Mouse (Mus musculus) gastrocnemius, postnatal 10 days (tissue): ENCODE measurements around the gene Olfr1487. TPM values are rescaled to one million over a fixed set of nuclear protein-coding genes. Genes with fewer than 3 reads are reported as not detected.
"Not testable (repeated sequence)": the region's sequence is repeated elsewhere in the genome, so short reads cannot be mapped to it uniquely, and the experiment has no call there.

ENCODE experiments used
- DNase-seq: peaks from one replicate; pipeline ENCODE4 v3.0.0; 2021; ENCODE audit warnings: mixed read lengths
- long read RNA-seq, 2 experiments: library from polyadenylated mRNA; stranded (forward); transcript quantifications; one replicate each; pipeline ENCODE4 v2.0.0; 2021
- microRNA-seq, 2 experiments: library from miRNA; unstranded; fragments of <30 nt; microRNA quantifications; one replicate each; pipeline ENCODE4 v1.2.0; 2021
- total RNA-seq, 2 experiments: library from RNA; stranded (reverse); gene quantifications; 2 replicates each; pipeline ENCODE4 v1.2.3; 2021

Olfr1487 gene
- total RNA-seq = not detected
- long read RNA-seq, experiment 1 = 0 reads
- long read RNA-seq, experiment 2 = 0 reads

DNA sequence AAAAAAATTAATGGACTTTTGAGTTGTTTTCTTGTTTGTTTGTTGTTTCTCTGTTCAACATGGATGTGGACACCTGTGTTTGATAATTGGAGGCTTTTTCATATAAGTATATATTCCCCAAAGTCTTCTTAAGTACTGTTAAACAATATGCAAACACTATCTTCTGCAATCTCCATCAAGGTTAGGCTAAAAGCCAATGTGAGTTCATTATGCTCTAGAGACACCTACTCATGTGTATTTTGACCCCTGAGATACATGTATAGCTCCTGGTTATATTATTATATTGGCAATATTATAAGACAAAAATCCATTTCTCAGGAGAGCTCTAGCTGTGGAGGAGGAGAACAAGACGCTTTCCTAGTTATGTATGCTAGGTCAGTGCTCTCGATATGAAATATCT is at the start of gene Olfr1487:
Olfr1487 (plus strand) TSS at position 301 of the 400 bp plus-strand sequence.
- DNase-seq = not testable (repeated sequence)

DNA sequence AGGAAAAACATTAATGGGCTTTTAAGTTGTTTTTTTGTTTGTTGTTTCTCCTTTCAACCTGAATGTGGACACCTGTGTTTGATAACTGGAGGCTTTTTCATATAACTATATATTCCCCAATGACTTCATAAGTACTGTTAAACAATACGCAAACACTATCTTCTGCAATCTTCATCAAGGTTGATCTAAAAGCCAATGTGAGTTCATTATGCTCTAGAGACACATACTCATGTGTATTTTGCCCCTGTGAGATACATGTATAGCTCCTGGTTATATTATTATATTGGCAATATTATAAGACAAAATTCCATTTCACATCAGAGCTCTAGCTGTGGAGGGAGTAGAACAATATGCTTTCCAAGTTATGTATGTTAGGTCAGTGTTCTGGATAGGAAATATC is 34.0 kb upstream of the Olfr1487 start, which contains the start of gene Olfr1484:
Olfr1484 (plus strand) TSS at position 301 of the 400 bp plus-strand sequence.
- no peak for DNase-seq

DNA sequence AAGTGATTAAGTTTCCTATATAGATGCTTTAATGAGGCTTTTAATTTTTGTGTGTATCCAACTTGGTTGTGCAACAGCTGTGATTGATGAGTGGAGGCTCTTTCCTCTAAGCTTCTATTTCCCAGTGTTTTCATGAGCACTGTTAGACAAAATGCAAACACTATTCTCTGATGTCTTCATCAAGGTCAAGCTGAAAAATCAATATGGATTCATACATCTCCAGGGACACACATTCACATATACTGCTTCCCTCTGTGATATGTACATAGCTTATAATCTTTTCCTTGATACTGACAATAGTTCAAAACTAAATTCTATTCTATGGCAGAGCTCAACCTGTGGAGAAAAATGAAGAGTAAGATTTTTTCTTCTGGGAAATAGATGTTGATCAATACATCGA is 14.1 kb downstream of the Olfr1487 start, which contains the start of gene Olfr1489:
Olfr1489 (plus strand) TSS at position 301 of the 400 bp plus-strand sequence.
- DNase-seq = no peak

- no peak for DNase-seq
These were observed 33.6 kb downstream of the Olfr1487 start, which contains the start of gene Olfr1490 for GRCm38 (mm10) chr19:13650791-13651190. TSS of gene Olfr1490 (plus strand) at chr19:13651091.

Small RNA genes lying within 50 kb of the gene (microRNA-seq; reads per million reads assigned to microRNA genes)
- gene Gm22323 (0 reads per million in 2 experiments), gene Gm23931 (0 reads per million in 2 experiments)

Other genes starting within 250 kb of the Olfr1487 start
- not detected for gene Olfr1469, start 209.5 kb upstream of the Olfr1487 start, total RNA-seq
- not detected for gene Olfr1471, start 174.0 kb upstream of the Olfr1487 start, total RNA-seq
- gene Olfr1472, start 161.3 kb upstream of the Olfr1487 start, total RNA-seq = not detected
- not detected for gene Olfr1474, start 147.8 kb upstream of the Olfr1487 start, total RNA-seq
- not detected for gene Olfr1475, start 137.2 kb upstream of the Olfr1487 start, total RNA-seq
- not detected for gene Olfr1477, start 116.8 kb upstream of the Olfr1487 start, total RNA-seq
- gene Olfr1480, start 89.5 kb upstream of the Olfr1487 start, total RNA-seq = not detected
- not detected for gene Olfr1484, start 33.9 kb upstream of the Olfr1487 start, total RNA-seq
- gene Olfr1489, start 14.2 kb downstream of the Olfr1487 start, total RNA-seq = not detected
- not detected for gene Olfr1490, start 33.7 kb downstream of the Olfr1487 start, total RNA-seq
- gene Olfr1491, start 79.9 kb downstream of the Olfr1487 start, total RNA-seq = not detected
- gene Olfr1493-ps1, start 105.9 kb downstream of the Olfr1487 start, total RNA-seq = not detected
- not detected for gene Olfr1494, start 122.4 kb downstream of the Olfr1487 start, total RNA-seq
- gene Olfr1495, start 147.2 kb downstream of the Olfr1487 start, total RNA-seq = not detected
- gene Olfr1496, start 160.5 kb downstream of the Olfr1487 start, total RNA-seq = not detected
- not detected for gene Olfr1497, start 180.8 kb downstream of the Olfr1487 start, total RNA-seq
- gene Olfr1499, start 202.1 kb downstream of the Olfr1487 start, total RNA-seq = not detected
- not detected for gene Olfr1500, start 213.1 kb downstream of the Olfr1487 start, total RNA-seq
- not detected for gene Olfr1501, start 233.3 kb downstream of the Olfr1487 start, total RNA-seq
- not detected for gene Olfr1502, start 244.4 kb downstream of the Olfr1487 start, total RNA-seq